Mouse (Mus musculus): Measurements from ENCODE around the gene Cxcl16.

DNA sequence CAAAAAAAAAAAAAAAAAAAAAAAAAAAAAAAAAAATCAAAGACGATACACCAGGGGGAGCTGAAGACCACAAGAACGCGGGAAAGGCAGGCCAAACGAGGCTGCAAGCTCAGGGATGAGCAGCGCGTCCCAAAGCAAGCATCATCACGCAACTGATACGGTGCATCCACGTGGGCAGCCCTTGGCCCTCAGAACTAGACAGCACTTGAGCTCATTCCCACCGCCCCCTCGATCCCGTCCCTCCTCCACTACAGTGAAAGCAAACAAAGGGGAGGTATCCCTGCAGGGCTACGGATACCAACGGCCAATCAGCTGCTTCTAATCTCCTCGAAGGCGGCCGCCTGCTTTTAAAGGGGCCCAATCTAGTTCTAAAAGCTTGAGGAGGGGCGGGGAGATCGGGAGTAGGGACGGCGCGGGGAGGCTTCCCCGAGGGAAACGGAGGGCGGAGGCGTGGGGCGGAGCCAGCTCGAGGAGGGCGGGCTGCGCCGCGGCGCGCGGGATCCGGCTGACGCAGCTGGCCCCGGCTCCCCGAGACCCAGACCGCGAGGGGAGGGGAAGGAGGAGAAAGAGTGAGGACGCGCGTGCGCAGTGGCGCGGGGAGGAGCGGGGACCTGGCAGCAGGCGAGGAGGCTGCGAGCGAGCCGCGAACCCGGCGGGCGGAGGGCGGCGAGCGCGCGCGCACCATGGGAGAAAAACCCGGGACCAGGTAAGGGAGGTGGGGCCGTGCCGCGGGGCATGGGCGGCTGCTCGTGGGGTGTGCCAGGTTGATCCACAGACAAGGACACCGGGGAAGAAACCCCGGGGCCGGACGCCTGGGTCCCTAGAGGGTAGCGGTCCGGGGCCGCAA, 27.5 kb downstream of the Cxcl16 start, which contains the start of gene Arrb2:
- TF ChIP-seq GATA1 (IDR thresholded peaks at IDR 0.05; ENCODE audit: borderline replicate concordance, low read length) (0 out of 3 replicates have a peak, but pooled peaks have one; percentile 61), FLI1 (IDR thresholded peaks at IDR 0.05; ENCODE audit: low read length) (no peak)
